Mouse (Mus musculus) lung, adult 2 months (tissue): ENCODE measurements at regions not wholly inside any gene's neighbourhood (a gene's known extent, or its start where the extent isn't known, plus 50 kb on each side); places are given as distances from the start of the nearest gene placed in this dataset.

Experiments
- CTCF ChIP-seq: fragments of 200-500 bp; IDR thresholded peaks from 2 replicates; pipeline ENCODE4 v1.5.1; 2011; ENCODE audit warnings: mild to moderate bottlenecking, low read length, control low read depth; ENCODE audit not compliant: insufficient read depth
- POLR2A ChIP-seq: fragments of 200-500 bp; IDR thresholded peaks from 2 replicates; pipeline ENCODE4 v1.6.1; 2011; ENCODE audit warnings: low read depth, mild to moderate bottlenecking, control low read depth, low read length, borderline replicate concordance; ENCODE audit errors: extremely low read depth

GRCm38 (mm10) chr4:55610998-55611397 is 78.7 kb upstream of the Klf4 start:
- TF ChIP-seq CTCF (no peak), POLR2A (no peak)
